In genomic region chr9:36833043-36833881, GRCm38 (mm10) we compare ENCODE assay signal across 8 mouse cellular contexts. TPM values are rescaled to one million over a fixed set of nuclear protein-coding genes. Genes with fewer than 3 reads are reported as not detected.
DNase-seq lines count a peak whose midpoint lies in the region; ATAC-seq and TF ChIP-seq lines count a peak whose summit lies in the region.

No protein-coding gene starts in this region.

- peak; percentile 86 for DNase-seq in heart, adult 11 months
- DNase-seq in heart, adult 9 months (ENCODE audit: low spot score in 2 of 2), result no peak
- peak; percentile 88 for DNase-seq in brain, embryonic 14.5 days (ENCODE audit: low read depth)
- DNase-seq in forebrain, embryonic 11.5 days (ENCODE audit: low spot score), result peak; percentile 80
- peak; percentile 48 to 50 for DNase-seq in right cerebral cortex, postnatal 36 days (ENCODE audit: low spot score in 2 of 2)

- peak overlapping the region; percentile 63 for H3K4me3 ChIP-seq in forebrain, embryonic 11.5 days (ENCODE audit: low read depth, low read length)
- peak overlapping the region; percentile 43 for H3K4me3 ChIP-seq in intestine, embryonic 15.5 days (replicated peaks)
- peak overlapping the region; percentile 48 for H3K4me3 ChIP-seq in liver, embryonic 16.5 days (ENCODE audit: low read depth, low read length)

- TF ChIP-seq POLR2A in brain, embryonic 14.5 days (IDR thresholded peaks at IDR 0.05; ENCODE audit: borderline replicate concordance, extremely low read depth, insufficient read depth, insufficient read length, poor library complexity, severe bottlenecking), result no peak; the same call in 1 of the 2 replicates

- no peaks in the 10 kb centered on the region; the same call in 1 of the 2 replicates for H3K36me3 ChIP-seq in forebrain, embryonic 11.5 days (ENCODE audit: control insufficient read depth, insufficient read depth, low read length)
- no peaks in the 10 kb centered on the region for H3K36me3 ChIP-seq in intestine, embryonic 15.5 days
- H3K36me3 ChIP-seq in liver, embryonic 16.5 days (ENCODE audit: control insufficient read depth, insufficient read depth), result no peaks in the 10 kb centered on the region

- peak overlapping the region; percentile 84 for H3K9ac ChIP-seq in forebrain, embryonic 11.5 days (ENCODE audit: low read length)
- peak overlapping the region; percentile 39; the same call in 1 of the 2 replicates for H3K9ac ChIP-seq in intestine, embryonic 15.5 days
- no peak overlapping the region for H3K9ac ChIP-seq in liver, embryonic 16.5 days (ENCODE audit: low read depth, low read length)

- WGBS in forebrain, embryonic 11.5 days, result 1% methylated on average over 31 of the region's 31 CpGs
- WGBS in intestine, embryonic 15.5 days, result 3% methylated on average over 31 of the region's 31 CpGs
- WGBS in liver, embryonic 16.5 days (ENCODE audit: insufficient replicate concordance), result 5% methylated on average over 31 of the region's 31 CpGs

- peak overlapping the region; percentile 94 for H3K27ac ChIP-seq in forebrain, embryonic 11.5 days (ENCODE audit: low read depth, low read length)
- no peak overlapping the region for H3K27ac ChIP-seq in intestine, embryonic 15.5 days
- H3K27ac ChIP-seq in liver, embryonic 16.5 days (ENCODE audit: low read length), result no peak overlapping the region

- H3K4me1 ChIP-seq in forebrain, embryonic 11.5 days (replicated peaks; ENCODE audit: control insufficient read depth, insufficient read depth, low read length), result peaks cover 6% of the 10 kb centered on the region; the same call in 1 of the 2 replicates
- peaks cover 3% of the 10 kb centered on the region; the same call in 1 of the 2 replicates for H3K4me1 ChIP-seq in intestine, embryonic 15.5 days (replicated peaks)
- H3K4me1 ChIP-seq in liver, embryonic 16.5 days (ENCODE audit: control insufficient read depth, low read depth, low read length), result no peaks in the 10 kb centered on the region; the same call in 1 of the 2 replicates

- H3K4me2 ChIP-seq in forebrain, embryonic 11.5 days (ENCODE audit: low read depth, low read length, severe bottlenecking), result peak overlapping the region; percentile 71
- peak overlapping the region; percentile 83 for H3K4me2 ChIP-seq in intestine, embryonic 15.5 days (replicated peaks)
- H3K4me2 ChIP-seq in liver, embryonic 16.5 days (ENCODE audit: low read depth, low read length), result peak overlapping the region; percentile 64

- TF ChIP-seq CTCF in brain, embryonic 14.5 days (IDR thresholded peaks at IDR 0.05; ENCODE audit: borderline replicate concordance, extremely low read depth, insufficient read depth, insufficient read length), result no peak

- no peaks in the 10 kb centered on the region for H3K27me3 ChIP-seq in forebrain, embryonic 11.5 days (ENCODE audit: control insufficient read depth, insufficient read depth, low read length)
- no peaks in the 10 kb centered on the region; the same call in 1 of the 2 replicates for H3K27me3 ChIP-seq in intestine, embryonic 15.5 days (replicated peaks)
- H3K27me3 ChIP-seq in liver, embryonic 16.5 days (ENCODE audit: control insufficient read depth, insufficient read depth, low read depth, low read length), result peaks cover 24% of the 10 kb centered on the region

- no peaks in the 10 kb centered on the region for H3K9me3 ChIP-seq in forebrain, embryonic 11.5 days (ENCODE audit: control insufficient read depth, low read length)
- no peaks in the 10 kb centered on the region for H3K9me3 ChIP-seq in intestine, embryonic 15.5 days
- no peaks in the 10 kb centered on the region for H3K9me3 ChIP-seq in liver, embryonic 16.5 days (replicated peaks; ENCODE audit: control insufficient read depth, low read length)

- ATAC-seq in forebrain, embryonic 11.5 days (replicated peaks; ENCODE audit: low FRiP score), result peak; percentile 81
- peak; percentile 61 for ATAC-seq in intestine, embryonic 15.5 days
- ATAC-seq in liver, embryonic 16.5 days (ENCODE audit: low read depth), result no peak
- ATAC-seq in granulocyte monocyte progenitor cell, adult 5-6 weeks (replicated peaks; ENCODE audit: poor library complexity, severe bottlenecking), result no peak

RNA-seq across cellular contexts. Expression of gene Fez1, which starts 11.6 kb away (rescaled TPM):
- polyA plus RNA-seq in brain, embryonic 14.5 days (2012; rRNA removed), result 326 and 357 TPM in 2 replicates
- polyA plus RNA-seq in forebrain, embryonic 11.5 days (2014; fragmentation: Nextera tagmentation; extraction: Ambion mirVana), result 341 and 350 TPM in 2 replicates
- 16.5 and 16.9 TPM in 2 replicates for polyA plus RNA-seq in intestine, embryonic 15.5 days (2015; fragmentation: Nextera tagmentation; extraction: Ambion mirVana)
- polyA plus RNA-seq in liver, embryonic 16.5 days (2015; fragmentation: Nextera tagmentation; extraction: Ambion mirVana), result 0.08 and 0.12 TPM in 2 replicates
- not detected in 2 replicates for total RNA-seq in granulocyte monocyte progenitor cell, adult 5-6 weeks (2014; fragmentation: Nextera tagmentation)
- not detected in 2 replicates for total RNA-seq in granulocyte monocyte progenitor cell, adult 5-6 weeks (2017)

RNA-seq across cellular contexts. Expression of gene Ei24, which starts 36.1 kb away (rescaled TPM):
- polyA plus RNA-seq in brain, embryonic 14.5 days (2012; rRNA removed), result 117 and 122 TPM in 2 replicates
- 89.8 and 95.9 TPM in 2 replicates for polyA plus RNA-seq in forebrain, embryonic 11.5 days (2014; fragmentation: Nextera tagmentation; extraction: Ambion mirVana)
- polyA plus RNA-seq in intestine, embryonic 15.5 days (2015; fragmentation: Nextera tagmentation; extraction: Ambion mirVana), result 93.5 and 95.5 TPM in 2 replicates
- polyA plus RNA-seq in liver, embryonic 16.5 days (2015; fragmentation: Nextera tagmentation; extraction: Ambion mirVana), result 25.3 and 26.2 TPM in 2 replicates
- 47.8 and 59.9 TPM in 2 replicates for total RNA-seq in granulocyte monocyte progenitor cell, adult 5-6 weeks (2014; fragmentation: Nextera tagmentation)
- total RNA-seq in granulocyte monocyte progenitor cell, adult 5-6 weeks (2017), result 36.9 and 43.2 TPM in 2 replicates

Comparison
In these comparisons a context has a peak if more than half of its experiments do, and no peak if none do; other contexts are left out.
1. DNase-seq: peak in heart, adult 11 months (single experiment), brain, embryonic 14.5 days (single experiment), forebrain, embryonic 11.5 days (single experiment) and right cerebral cortex, postnatal 36 days (2 of 2); none in heart, adult 9 months (0 of 2).
2. ATAC-seq: peak in forebrain, embryonic 11.5 days (single experiment) and intestine, embryonic 15.5 days (single experiment); none in liver, embryonic 16.5 days (single experiment) and granulocyte monocyte progenitor cell, adult 5-6 weeks (single experiment).
3. RNA of gene Fez1, which starts 11.6 kb away (polyA plus RNA-seq): 341 to 350 TPM in forebrain, embryonic 11.5 days and 326 to 357 TPM in brain, embryonic 14.5 days; 16.5 to 16.9 TPM in intestine, embryonic 15.5 days and 0.08 to 0.12 TPM in liver, embryonic 16.5 days; every median in the first group is over 10 times any median in the second.
4. Peak in every context shown above with its lines, with median percentiles within 50 percentile points of each other: H3K4me2 ChIP-seq and H3K4me3 ChIP-seq.